Mouse (Mus musculus) c-Kit-positive CD71-positive TER-119-positive erythroid progenitor cells, embryonic 14.5 days (primary cell): Measurements from ENCODE around the gene Grm2.
"Not testable (repeated sequence)": the region's sequence is repeated elsewhere in the genome, so short reads cannot be mapped to it uniquely, and the experiment has no call there.

Experiments used
- DNase-seq: peaks from one replicate; pipeline ENCODE4 v3.0.0-alpha.2; 2013; ENCODE audit warnings: low spot score

Gene Grm2

GRCm38 (mm10) chr9:106647226-106647625 is 8.7 kb downstream of the Grm2 start:
- no peak for DNase-seq

- DNase-seq: no peak
Observed at GRCm38 (mm10) chr9:106645684-106646271, 10.1 kb downstream of the Grm2 start.

- peak; percentile 12 for DNase-seq
Observed at GRCm38 (mm10) chr9:106643787-106644186, 12.1 kb downstream of the Grm2 start.

- peak; percentile 71 for DNase-seq
Observed at GRCm38 (mm10) chr9:106643128-106643527, 12.8 kb downstream of the Grm2 start.

GRCm38 (mm10) chr9:106641346-106641745 is 14.5 kb downstream of the Grm2 start:
- no peak for DNase-seq

- no peak for DNase-seq
Observed at GRCm38 (mm10) chr9:106638154-106638553, 17.7 kb downstream of the Grm2 start.

GRCm38 (mm10) chr9:106632185-106632584 is 23.7 kb downstream of the Grm2 start:
- no peak for DNase-seq

GRCm38 (mm10) chr9:106627796-106628195 is 28.1 kb downstream of the Grm2 start:
- DNase-seq: not testable (repeated sequence)

GRCm38 (mm10) chr9:106626282-106626681 is 29.6 kb downstream of the Grm2 start, which contains the start of gene Iqcf6:
TSS of gene Iqcf6 (plus strand) at chr9:106626582.
- DNase-seq: no peak

- no peak for DNase-seq
Observed at GRCm38 (mm10) chr9:106617496-106617895, 38.4 kb downstream of the Grm2 start.

GRCm38 (mm10) chr9:106616306-106616705 is 39.6 kb downstream of the Grm2 start:
- DNase-seq: no peak

GRCm38 (mm10) chr9:106614616-106615015 is 41.3 kb downstream of the Grm2 start:
- no peak for DNase-seq

GRCm38 (mm10) chr9:106613951-106614350 is 41.9 kb downstream of the Grm2 start:
- DNase-seq: no peak

GRCm38 (mm10) chr9:106610727-106611126 is 45.2 kb downstream of the Grm2 start:
- no peak for DNase-seq

GRCm38 (mm10) chr9:106600546-106600945 is 55.3 kb downstream of the Grm2 start:
- peak; percentile 41 for DNase-seq

- no peak for DNase-seq
Observed at GRCm38 (mm10) chr9:106598466-106598865, 57.4 kb downstream of the Grm2 start.

- no peak for DNase-seq
Observed at GRCm38 (mm10) chr9:106595836-106596235, 60.0 kb downstream of the Grm2 start.

GRCm38 (mm10) chr9:106595402-106595801 is 60.5 kb downstream of the Grm2 start:
- not testable (repeated sequence) for DNase-seq
